Mouse (Mus musculus): ENCODE results near the gene Zfp683.

The Zfp683 gene

GRCm38 (mm10) chr4:134107730-134108129 is 54.1 kb downstream of the Zfp683 start:
- in situ Hi-C loops (cut with MboI; ENCODE audit: low pct_unique_long_range_greater_than_20kb in 1 of 2, low sequenced_read_pairs in 2 of 2, unreplicated experiment in 1 of 2): no loop called here

GRCm38 (mm10) chr4:134108196-134108595 is 54.6 kb downstream of the Zfp683 start:
- in situ Hi-C loops (cut with MboI; ENCODE audit: low pct_unique_long_range_greater_than_20kb in 1 of 2, low sequenced_read_pairs in 2 of 2, unreplicated experiment in 1 of 2): no loop called here

All from mouse embryonic stem cell (cell line).